Mouse (Mus musculus) T-helper 17 cell (primary cell): ENCODE measurements around the gene Rack1.
"Not testable (repeated sequence)": the region's sequence is repeated elsewhere in the genome, so short reads cannot be mapped to it uniquely, and the experiment has no call there.

Experiments used
- in situ Hi-C, 2 experiments: fragments of 300-600 bp; cut with MboI, MseI; formaldehyde crosslinking; loops; 1 replicate in 1 of 2; 2 replicates in 1 of 2; pipeline ENCODE4 v1.15.1; 2025; ENCODE audit warnings: high pct_unique_total_duplicates in 2 of 2

Rack1 gene

DNA sequence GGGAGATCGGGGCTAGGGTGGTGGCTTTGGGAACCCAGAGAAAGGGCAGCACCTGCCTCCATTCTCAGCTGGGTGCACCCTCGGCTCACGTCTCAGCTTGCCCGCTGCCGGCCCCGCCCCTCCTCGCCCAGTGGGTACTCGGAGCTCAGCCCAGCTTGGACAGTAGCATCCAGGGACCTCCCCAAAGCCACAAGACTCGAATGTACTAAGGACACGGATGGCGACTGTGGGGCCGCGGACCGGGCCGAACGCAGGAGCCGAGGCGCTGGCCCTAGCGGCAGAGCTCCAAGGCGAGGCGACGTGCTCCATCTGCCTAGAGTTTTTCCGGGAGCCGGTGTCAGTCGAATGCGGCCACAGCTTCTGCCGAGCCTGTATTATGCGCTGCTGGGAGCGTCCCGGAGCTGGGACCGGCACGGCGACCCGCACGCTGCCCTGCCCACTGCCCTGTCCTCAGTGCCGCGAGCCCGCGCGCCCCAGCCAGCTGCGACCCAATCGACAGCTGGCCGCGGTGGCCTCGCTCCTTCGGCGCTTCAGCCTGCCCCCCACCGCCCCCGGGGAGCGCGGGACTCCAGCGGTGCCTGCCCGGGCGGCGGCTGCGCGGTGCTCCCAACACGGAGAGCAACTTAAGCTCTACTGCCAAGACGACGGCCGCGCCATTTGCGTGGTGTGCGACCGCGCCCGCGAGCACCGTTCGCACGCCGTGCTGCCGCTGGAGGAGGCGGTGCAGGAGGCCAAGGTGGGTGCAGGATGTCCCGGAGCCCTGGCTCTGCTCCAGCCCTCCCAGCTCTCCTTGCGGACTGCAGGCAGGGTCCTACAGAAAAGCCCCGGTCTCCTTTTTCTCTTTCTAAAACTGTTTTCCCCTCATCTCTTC lies 37.4 kb downstream of the Rack1 start:
- in situ Hi-C loops: no loop called here

DNA sequence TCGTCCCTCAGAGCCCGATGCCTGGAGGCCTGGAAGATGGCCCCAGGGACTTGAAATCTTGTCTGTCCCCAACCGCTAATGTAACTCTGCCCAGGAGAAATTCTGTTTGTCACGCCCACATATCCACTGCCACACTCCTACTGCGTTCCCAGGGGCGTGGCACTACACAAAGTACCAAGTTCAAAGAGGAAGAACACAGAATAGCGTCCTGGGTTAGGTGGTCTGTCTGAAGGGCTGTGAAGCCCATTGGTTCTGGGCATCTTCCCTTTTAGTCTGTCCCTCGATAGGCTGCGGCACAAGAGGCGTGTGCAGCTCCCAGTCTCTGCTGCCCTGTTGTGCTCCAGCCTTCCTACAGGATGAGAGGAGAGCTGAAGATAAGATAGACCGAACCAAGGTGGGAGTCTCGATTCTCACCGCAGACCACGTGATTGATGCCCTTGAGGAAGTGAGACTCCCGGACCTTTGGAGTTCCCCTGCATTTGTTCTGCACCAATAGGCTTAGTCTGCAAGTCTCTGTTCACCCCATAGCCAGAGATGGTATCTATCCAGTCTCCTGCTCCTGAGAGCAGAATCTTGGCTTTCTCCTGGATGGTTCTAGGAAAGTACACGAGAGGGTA lies 38.2 kb downstream of the Rack1 start:
- in situ Hi-C loops: no loop called here

DNA sequence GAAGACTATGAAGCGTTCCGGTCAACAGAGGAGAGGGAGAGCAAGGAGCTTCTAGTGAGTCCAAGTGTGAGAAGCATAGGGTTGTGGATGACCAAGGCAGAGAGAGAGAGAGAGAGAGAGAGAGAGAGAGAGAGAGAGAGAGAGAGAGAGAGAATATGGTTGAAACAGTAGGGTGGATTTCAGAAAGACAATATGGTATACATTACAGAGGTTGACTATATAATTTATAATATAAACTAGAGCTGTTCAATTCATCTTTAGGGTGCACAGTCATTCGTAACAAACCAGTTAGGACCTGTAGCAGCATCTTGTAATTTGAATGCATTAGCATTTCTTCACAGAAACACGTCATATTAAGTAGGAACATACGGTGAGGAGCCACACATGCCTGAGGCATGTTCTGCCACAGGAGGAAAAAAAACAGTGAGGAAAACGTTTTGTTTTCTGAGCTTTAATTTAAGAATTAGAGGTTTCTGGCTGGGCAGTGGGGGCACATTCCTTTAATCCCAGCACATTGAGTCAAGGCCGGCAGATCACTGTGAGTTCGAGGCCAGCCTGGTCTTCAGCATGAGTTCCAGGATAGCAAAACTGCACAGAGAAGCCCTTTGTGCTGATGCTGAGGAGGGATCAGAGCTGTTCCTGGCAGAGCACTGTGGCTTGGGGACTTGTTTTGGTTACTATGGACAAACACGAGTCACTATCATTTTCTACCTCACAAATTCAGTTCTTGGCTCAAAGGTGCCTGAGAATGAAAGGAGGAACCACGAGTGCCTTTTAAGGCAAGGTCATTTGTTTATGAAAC lies 38.9 kb downstream of the Rack1 start:
- in situ Hi-C loops: no loop called here

DNA sequence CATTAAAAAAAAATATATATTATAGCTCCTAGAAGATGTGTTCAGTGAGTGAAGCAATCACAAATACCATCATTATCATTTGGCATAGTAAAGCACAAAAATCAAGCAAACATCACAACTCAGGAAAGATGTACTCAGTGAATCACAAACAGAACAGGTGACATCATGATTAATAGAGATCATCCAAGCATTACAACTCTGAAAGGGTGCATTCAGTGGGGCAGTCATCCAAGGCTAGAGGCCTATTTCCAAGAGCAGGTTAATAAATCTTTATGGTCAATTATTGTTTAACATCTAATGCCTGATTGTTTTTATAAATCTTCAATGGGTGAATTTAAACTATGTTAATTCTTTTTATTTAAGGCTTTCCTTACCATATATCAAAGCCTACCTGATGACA lies 40.7 kb downstream of the Rack1 start:
- in situ Hi-C loops: no loop called here

- in situ Hi-C loops: no loop called here
These were observed 41.1 kb downstream of the Rack1 start for GRCm38 (mm10) chr11:48841213-48841612.

- in situ Hi-C loops: no loop called here
These were observed 42.3 kb downstream of the Rack1 start for GRCm38 (mm10) chr11:48842378-48842792.

- in situ Hi-C loops: no loop called here
These were observed 43.1 kb downstream of the Rack1 start for GRCm38 (mm10) chr11:48843202-48843601.

- in situ Hi-C loops: no loop called here
These were observed 44.2 kb downstream of the Rack1 start for GRCm38 (mm10) chr11:48844309-48844708.

- in situ Hi-C loops: no loop called here
These were observed 45.2 kb downstream of the Rack1 start for GRCm38 (mm10) chr11:48845244-48845815.

DNA sequence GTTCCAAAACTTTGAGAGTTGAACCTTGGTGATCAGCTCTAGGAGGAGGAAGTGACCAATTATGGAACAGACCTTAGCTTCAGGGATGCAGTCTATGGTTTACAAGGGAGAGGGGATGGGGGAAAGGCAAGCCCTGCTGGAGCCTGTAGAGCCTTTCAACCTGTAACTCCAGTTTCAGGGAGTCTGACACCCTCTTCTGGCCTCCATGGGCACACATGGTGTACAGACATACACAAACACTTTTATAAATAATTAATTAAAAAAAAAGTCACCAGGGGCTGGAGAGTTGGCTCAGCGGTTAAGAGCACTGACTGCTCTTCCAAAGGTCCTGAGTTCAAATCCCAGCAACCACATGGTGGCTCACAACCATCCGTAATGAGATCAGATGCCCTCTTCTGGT lies 46.2 kb downstream of the Rack1 start:
- in situ Hi-C loops: not testable (repeated sequence)

- in situ Hi-C loops: no loop called here
These were observed 46.7 kb downstream of the Rack1 start for GRCm38 (mm10) chr11:48846881-48847280.

- in situ Hi-C loops: loop anchor here in 1 of 2 experiments (5.0 kb wide), 1 partner anchor 58 kb away; no protein-coding TSS in a partner anchor
These were observed 50.1 kb downstream of the Rack1 start for GRCm38 (mm10) chr11:48850240-48850639.

- in situ Hi-C loops: loop anchor here in 1 of 2 experiments (5.0 kb wide), 1 partner anchor 59 kb away; no protein-coding TSS in a partner anchor
These were observed 51.3 kb downstream of the Rack1 start for GRCm38 (mm10) chr11:48851270-48851995.

GRCm38 (mm10) chr11:48852190-48852589 lies 52.1 kb downstream of the Rack1 start:
- in situ Hi-C loops: loop anchor here in 1 of 2 experiments (5.0 kb wide), 1 partner anchor 60 kb away; no protein-coding TSS in a partner anchor

- in situ Hi-C loops: loop anchor here in 1 of 2 experiments (5.0 kb wide), 1 partner anchor 61 kb away; no protein-coding TSS in a partner anchor
These were observed 52.7 kb downstream of the Rack1 start for GRCm38 (mm10) chr11:48852624-48853473.

- in situ Hi-C loops: loop anchor here in 1 of 2 experiments (5.0 kb wide), 1 partner anchor 61 kb away; no protein-coding TSS in a partner anchor
These were observed 53.5 kb downstream of the Rack1 start for GRCm38 (mm10) chr11:48853474-48854180.
